Mouse (Mus musculus) liver, embryonic 13.5 days (tissue): ENCODE data around the gene Luc7l3. TPM values are rescaled to one million over a fixed set of nuclear protein-coding genes. Genes with fewer than 3 reads are reported as not detected.
A peak's percentile ranks its signal among the peaks of the same experiment; 100 is the strongest.

Source experiments
- ATAC-seq: fragments of 200-750 bp; cut with Nextera tagmentation; 2 replicates; pipeline ENCODE4 v1.8.0; 2017; ENCODE audit warnings: low read depth, mild to moderate bottlenecking, moderate number of reproducible peaks, moderate library complexity
- DNase-seq: peaks from one replicate; pipeline ENCODE4 v3.0.0; 2022
- H3K27ac ChIP-seq: fragments of 300-500 bp; sonication (generic); 2 replicates; pipeline ENCODE4 v1.5.1; 2015; ENCODE audit warnings: moderate library complexity, mild to moderate bottlenecking, inconsistent platforms
- H3K27me3 ChIP-seq: fragments of 300-500 bp; sonication (generic); 2 replicates; pipeline ENCODE4 v1.6.1; 2015; ENCODE audit warnings: mild to moderate bottlenecking, inconsistent platforms
- H3K36me3 ChIP-seq: fragments of 300-500 bp; sonication (generic); 2 replicates; pipeline ENCODE4 v1.6.1; 2015; ENCODE audit warnings: mild to moderate bottlenecking, inconsistent platforms
- H3K4me1 ChIP-seq: fragments of 300-500 bp; sonication (generic); replicated peaks from 2 replicates; pipeline ENCODE4 v1.6.1; 2015; ENCODE audit warnings: inconsistent platforms
- H3K4me2 ChIP-seq: fragments of 300-500 bp; sonication (generic); 2 replicates; pipeline ENCODE4 v1.6.1; 2015; ENCODE audit warnings: inconsistent platforms, mild to moderate bottlenecking, moderate library complexity
- H3K4me3 ChIP-seq: fragments of 300-500 bp; sonication (generic); replicated peaks from 2 replicates; pipeline ENCODE4 v1.5.1; 2015; ENCODE audit warnings: mild to moderate bottlenecking, inconsistent platforms
- H3K9ac ChIP-seq: fragments of 300-500 bp; sonication (generic); 2 replicates; pipeline ENCODE4 v1.6.1; 2015; ENCODE audit warnings: mild to moderate bottlenecking, inconsistent platforms
- H3K9me3 ChIP-seq: fragments of 300-500 bp; sonication (generic); replicated peaks from 2 replicates; pipeline ENCODE4 v1.6.1; 2016; ENCODE audit warnings: inconsistent platforms
- WGBS: fragments of 180-500 bp; shearing (Covaris S2); methylation state at CpG from one replicate; pipeline ENCODE4 v1.1.7; 2015; ENCODE audit not compliant: insufficient replicate concordance; 5-methylcytosine and 5-hydroxymethylcytosine counted together
- polyA plus RNA-seq: library from polyadenylated mRNA; unstranded; fragments of >200 nt; fragmentation: Nextera tagmentation; extraction: Ambion mirVana; gene quantifications from 2 replicates; pipeline ENCODE4 v1.2.1, GENCODE M21; 2015

The Luc7l3 gene
- polyA plus RNA-seq, 1 experiment from 2014 or later = 53.4 TPM

GRCm38 (mm10) chr11:94253156-94253555, 68.6 kb downstream of the Luc7l3 start:
- Histone ChIP-seq H3K27me3 (peaks cover 25% of the 10 kb centered on the region), H3K4me1 (peaks cover 6% of the 10 kb centered on the region), H3K27ac (no peak overlapping the region), H3K36me3 (no peaks in the 10 kb centered on the region), H3K4me2 (no peak overlapping the region), H3K9me3 (0 out of 2 replicates have a peak, but pooled peaks cover 5% of the 10 kb centered on the region), H3K9ac (no peak overlapping the region), H3K4me3 (no peak overlapping the region)
- ATAC-seq = no peak
- WGBS = 64% methylated on average over 9 of the region's 9 CpGs
- DNase-seq = no peak

GRCm38 (mm10) chr11:94246789-94247061, 75.1 kb downstream of the Luc7l3 start:
- WGBS = 71% methylated on average over 8 of the region's 8 CpGs
- Histone ChIP-seq H3K4me1 (peaks cover 17% of the 10 kb centered on the region), H3K4me3 (no peak overlapping the region), H3K9me3 (no peaks in the 10 kb centered on the region), H3K4me2 (no peak overlapping the region), H3K36me3 (no peaks in the 10 kb centered on the region), H3K27me3 (peaks cover 44% of the 10 kb centered on the region), H3K27ac (no peak overlapping the region), H3K9ac (no peak overlapping the region)
- ATAC-seq (no peak), DNase-seq (no peak)

- Histone ChIP-seq H3K36me3 (no peaks in the 10 kb centered on the region), H3K9ac (no peak within 1 kb of the TSS), H3K9me3 (no peaks in the 10 kb centered on the region), H3K4me2 (no peak within 1 kb of the TSS), H3K4me1 (peaks cover 17% of the 10 kb centered on the region), H3K27me3 (peaks cover 50% of the 10 kb centered on the region), H3K27ac (no peak within 1 kb of the TSS), H3K4me3 (no peak within 1 kb of the TSS)
- WGBS = 63% methylated on average over 17 of the region's 17 CpGs
- no peak for ATAC-seq
- DNase-seq = no peak
These were observed 75.6 kb downstream of the Luc7l3 start, which contains the start of gene Wfikkn2 for GRCm38 (mm10) chr11:94245955-94246788. TSS of gene Wfikkn2 (minus strand) at chr11:94246005.

GRCm38 (mm10) chr11:94244385-94244784, 77.4 kb downstream of the Luc7l3 start:
- Histone ChIP-seq H3K27me3 (peaks cover 50% of the 10 kb centered on the region), H3K9ac (no peak overlapping the region), H3K4me1 (peaks cover 17% of the 10 kb centered on the region), H3K9me3 (no peaks in the 10 kb centered on the region), H3K27ac (no peak overlapping the region), H3K4me3 (no peak overlapping the region), H3K4me2 (no peak overlapping the region), H3K36me3 (no peaks in the 10 kb centered on the region)
- DNase-seq (no peak), ATAC-seq (no peak)
- 63% methylated on average over 9 of the region's 9 CpGs for WGBS

GRCm38 (mm10) chr11:94243422-94244180, 78.2 kb downstream of the Luc7l3 start:
- Histone ChIP-seq H3K9me3 (no peaks in the 10 kb centered on the region), H3K9ac (peak overlapping the region; percentile 50; the same call in 1 of the 2 replicates), H3K36me3 (no peaks in the 10 kb centered on the region), H3K4me2 (peak overlapping the region; percentile 60), H3K27ac (no peak overlapping the region), H3K4me1 (peaks cover 17% of the 10 kb centered on the region), H3K27me3 (peaks cover 53% of the 10 kb centered on the region), H3K4me3 (peak overlapping the region; percentile 28)
- no peak for DNase-seq
- WGBS = 37% methylated on average over 15 of the region's 15 CpGs
- peak; percentile 22; the same call in 1 of the 2 replicates for ATAC-seq

GRCm38 (mm10) chr11:94242760-94243421, 78.9 kb downstream of the Luc7l3 start:
- peak overlapping the region; percentile 50 for H3K9ac ChIP-seq
- no peaks in the 10 kb centered on the region for H3K9me3 ChIP-seq
- H3K27me3 ChIP-seq = peaks cover 50% of the 10 kb centered on the region
- no peaks in the 10 kb centered on the region for H3K36me3 ChIP-seq
- 0 out of 2 replicates have a peak, but pooled peaks have one; percentile 37 for ATAC-seq
- WGBS = 14% methylated on average over 29 of the region's 29 CpGs
- H3K27ac ChIP-seq = no peak overlapping the region
- H3K4me3 ChIP-seq = peak overlapping the region; percentile 28
- H3K4me2 ChIP-seq = peak overlapping the region; percentile 60
- H3K4me1 ChIP-seq = peaks cover 17% of the 10 kb centered on the region
- DNase-seq = no peak

DNA sequence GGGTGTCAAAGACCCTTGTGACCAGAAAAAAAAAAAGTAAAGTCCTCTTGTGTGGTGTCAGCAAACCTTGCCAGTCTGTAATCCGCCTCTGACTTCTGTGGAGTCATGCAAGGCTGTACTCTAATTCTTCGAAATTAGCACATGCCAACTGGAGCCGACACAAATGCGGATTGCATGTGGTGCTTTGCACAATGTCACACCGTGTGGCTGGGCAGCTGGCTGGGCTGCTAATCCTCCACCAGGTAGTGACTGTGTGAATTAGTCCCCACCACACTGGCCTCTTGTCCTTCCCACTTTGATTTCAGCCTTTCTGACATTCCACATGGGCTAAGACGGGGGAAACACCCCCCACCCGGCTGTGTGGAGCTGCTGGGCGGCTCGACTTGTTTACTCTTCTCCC, 82.1 kb downstream of the Luc7l3 start:
- ATAC-seq (no peak), DNase-seq (no peak)
- no peak overlapping the region for H3K4me3 ChIP-seq

GRCm38 (mm10) chr11:94238786-94239185, 83.0 kb downstream of the Luc7l3 start:
- H3K4me3 ChIP-seq = no peak overlapping the region
- peaks cover 43% of the 10 kb centered on the region for H3K4me1 ChIP-seq
- no peak overlapping the region for H3K4me2 ChIP-seq
- DNase-seq = no peak
- H3K27me3 ChIP-seq = peaks cover 32% of the 10 kb centered on the region
- 77% methylated on average over 8 of the region's 8 CpGs for WGBS
- ATAC-seq = no peak
- H3K36me3 ChIP-seq = no peaks in the 10 kb centered on the region
- H3K9ac ChIP-seq = no peak overlapping the region
- H3K27ac ChIP-seq = no peak overlapping the region
- H3K9me3 ChIP-seq = no peaks in the 10 kb centered on the region

More for the DNA sequence above, 82.1 kb downstream of the Luc7l3 start:
- Histone ChIP-seq H3K27ac (no peak overlapping the region), H3K9me3 (no peaks in the 10 kb centered on the region), H3K36me3 (no peaks in the 10 kb centered on the region), H3K9ac (no peak overlapping the region), H3K4me2 (no peak overlapping the region), H3K27me3 (peaks cover 39% of the 10 kb centered on the region), H3K4me1 (peaks cover 35% of the 10 kb centered on the region)
- WGBS = 45% methylated on average over 9 of the region's 9 CpGs

Other genes starting within 250 kb of the Luc7l3 start
- 9.5 and 12.4 TPM in 2 replicates for gene Tob1, start 110.5 kb downstream of the Luc7l3 start, polyA plus RNA-seq
- gene Wfikkn2, start 76.0 kb downstream of the Luc7l3 start, polyA plus RNA-seq = 0.22 and 0.23 TPM in 2 replicates
- gene Gm21885, start 40.1 kb downstream of the Luc7l3 start, polyA plus RNA-seq = not detected in 2 replicates
- gene Ankrd40, start 6.0 kb upstream of the Luc7l3 start, polyA plus RNA-seq = 5.2 and 5.5 TPM in 2 replicates
- gene Abcc3, start 71.0 kb upstream of the Luc7l3 start, polyA plus RNA-seq = 4.3 and 5.8 TPM in 2 replicates
- 1.4 and 1.8 TPM in 2 replicates for gene Cacna1g, start 152.2 kb upstream of the Luc7l3 start, polyA plus RNA-seq
- gene Spata20, start 164.2 kb upstream of the Luc7l3 start, polyA plus RNA-seq = not detected in 2 replicates
- gene Epn3, start 178.0 kb upstream of the Luc7l3 start, polyA plus RNA-seq = 0.05 and 0.08 TPM in 2 replicates
- gene Mycbpap, start 199.8 kb upstream of the Luc7l3 start, polyA plus RNA-seq = 0.05 and 0.19 TPM in 2 replicates
- gene Rsad1, start 227.3 kb upstream of the Luc7l3 start, polyA plus RNA-seq = 1.6 and 2.5 TPM in 2 replicates
- gene Chad, start 243.1 kb upstream of the Luc7l3 start, polyA plus RNA-seq = 0.13 TPM in 1 of 2 replicates, not detected in the other